Mouse (Mus musculus): ENCODE data around the gene Rngtt. TPM values are rescaled to one million over a fixed set of nuclear protein-coding genes. Genes with fewer than 3 reads are reported as not detected.

Rngtt gene
- polyA plus RNA-seq, 1 experiment = 15.0 TPM

- no peak for TF ChIP-seq POLR2A (IDR thresholded peaks at IDR 0.05; ENCODE audit: borderline replicate concordance, extremely low read depth, insufficient read depth, insufficient read length, poor library complexity, severe bottlenecking)
- no peak for TF ChIP-seq CTCF (IDR thresholded peaks at IDR 0.05; ENCODE audit: borderline replicate concordance, extremely low read depth, insufficient read depth, insufficient read length)
- DNase-seq (ENCODE audit: low read depth) = no peak
These were observed 187.5 kb downstream of the Rngtt start for GRCm38 (mm10) chr4:33497657-33498056.

GRCm38 (mm10) chr4:33498160-33498874 lies 188.2 kb downstream of the Rngtt start:
- no peak for TF ChIP-seq CTCF (IDR thresholded peaks at IDR 0.05; ENCODE audit: borderline replicate concordance, extremely low read depth, insufficient read depth, insufficient read length)
- TF ChIP-seq POLR2A (IDR thresholded peaks at IDR 0.05; ENCODE audit: borderline replicate concordance, extremely low read depth, insufficient read depth, insufficient read length, poor library complexity, severe bottlenecking) = no peak
- peak; percentile 85 for DNase-seq (ENCODE audit: low read depth)

- TF ChIP-seq POLR2A (IDR thresholded peaks at IDR 0.05; ENCODE audit: borderline replicate concordance, extremely low read depth, insufficient read depth, insufficient read length, poor library complexity, severe bottlenecking) (no peak), CTCF (IDR thresholded peaks at IDR 0.05; ENCODE audit: borderline replicate concordance, extremely low read depth, insufficient read depth, insufficient read length) (no peak)
These were observed 196.5 kb downstream of the Rngtt start for GRCm38 (mm10) chr4:33506638-33507037.

GRCm38 (mm10) chr4:33510544-33510943 lies 200.4 kb downstream of the Rngtt start:
- DNase-seq (ENCODE audit: low read depth) = no peak
- no peak for TF ChIP-seq POLR2A (IDR thresholded peaks at IDR 0.05; ENCODE audit: borderline replicate concordance, extremely low read depth, insufficient read depth, insufficient read length, poor library complexity, severe bottlenecking)
- TF ChIP-seq CTCF (IDR thresholded peaks at IDR 0.05; ENCODE audit: borderline replicate concordance, extremely low read depth, insufficient read depth, insufficient read length) = no peak

More at GRCm38 (mm10) chr4:33506638-33507037, 196.5 kb downstream of the Rngtt start:
- no peak for DNase-seq (ENCODE audit: low read depth)

- DNase-seq (ENCODE audit: low read depth) = no peak
- TF ChIP-seq CTCF (IDR thresholded peaks at IDR 0.05; ENCODE audit: borderline replicate concordance, extremely low read depth, insufficient read depth, insufficient read length) (no peak), POLR2A (IDR thresholded peaks at IDR 0.05; ENCODE audit: borderline replicate concordance, extremely low read depth, insufficient read depth, insufficient read length, poor library complexity, severe bottlenecking) (no peak)
These were observed 203.3 kb downstream of the Rngtt start for GRCm38 (mm10) chr4:33513421-33513820.

GRCm38 (mm10) chr4:33514108-33515000 lies 204.2 kb downstream of the Rngtt start:
- TF ChIP-seq CTCF (IDR thresholded peaks at IDR 0.05; ENCODE audit: borderline replicate concordance, extremely low read depth, insufficient read depth, insufficient read length) (no peak), POLR2A (IDR thresholded peaks at IDR 0.05; ENCODE audit: borderline replicate concordance, extremely low read depth, insufficient read depth, insufficient read length, poor library complexity, severe bottlenecking) (no peak)
- peak; percentile 65 for DNase-seq (ENCODE audit: low read depth)

- DNase-seq (ENCODE audit: low read depth) = no peak
- TF ChIP-seq POLR2A (IDR thresholded peaks at IDR 0.05; ENCODE audit: borderline replicate concordance, extremely low read depth, insufficient read depth, insufficient read length, poor library complexity, severe bottlenecking) (no peak), CTCF (IDR thresholded peaks at IDR 0.05; ENCODE audit: borderline replicate concordance, extremely low read depth, insufficient read depth, insufficient read length) (no peak)
These were observed 210.1 kb downstream of the Rngtt start for GRCm38 (mm10) chr4:33520196-33520595.

GRCm38 (mm10) chr4:33520938-33521337 lies 210.8 kb downstream of the Rngtt start:
- no peak for TF ChIP-seq POLR2A (IDR thresholded peaks at IDR 0.05; ENCODE audit: borderline replicate concordance, extremely low read depth, insufficient read depth, insufficient read length, poor library complexity, severe bottlenecking)
- no peak for TF ChIP-seq CTCF (IDR thresholded peaks at IDR 0.05; ENCODE audit: borderline replicate concordance, extremely low read depth, insufficient read depth, insufficient read length)
- no peak for DNase-seq (ENCODE audit: low read depth)

GRCm38 (mm10) chr4:33523774-33524173 lies 213.7 kb downstream of the Rngtt start:
- TF ChIP-seq CTCF (IDR thresholded peaks at IDR 0.05; ENCODE audit: borderline replicate concordance, extremely low read depth, insufficient read depth, insufficient read length) (no peak), POLR2A (IDR thresholded peaks at IDR 0.05; ENCODE audit: borderline replicate concordance, extremely low read depth, insufficient read depth, insufficient read length, poor library complexity, severe bottlenecking) (no peak)
- no peak for DNase-seq (ENCODE audit: low read depth)

GRCm38 (mm10) chr4:33524481-33525141 lies 214.5 kb downstream of the Rngtt start:
- DNase-seq (ENCODE audit: low read depth) = peak; percentile 91
- no peak for TF ChIP-seq CTCF (IDR thresholded peaks at IDR 0.05; ENCODE audit: borderline replicate concordance, extremely low read depth, insufficient read depth, insufficient read length)

- TF ChIP-seq CTCF (IDR thresholded peaks at IDR 0.05; ENCODE audit: borderline replicate concordance, extremely low read depth, insufficient read depth, insufficient read length) (no peak), POLR2A (IDR thresholded peaks at IDR 0.05; ENCODE audit: borderline replicate concordance, extremely low read depth, insufficient read depth, insufficient read length, poor library complexity, severe bottlenecking) (no peak)
- no peak for DNase-seq (ENCODE audit: low read depth)
These were observed 215.2 kb downstream of the Rngtt start for GRCm38 (mm10) chr4:33525272-33525671.

All from brain, embryonic 14.5 days (tissue).